Mouse (Mus musculus): Measurements from ENCODE around the gene Pip4k2b. TPM values are rescaled to one million over a fixed set of nuclear protein-coding genes. Genes with fewer than 3 reads are reported as not detected.

The Pip4k2b gene
- polyA plus RNA-seq, 1 experiment from 2014 or later, result 6.2 TPM

- Histone ChIP-seq H3K9me3 (ENCODE audit: control insufficient read depth, low read length) (no peaks in the 10 kb centered on the region), H3K36me3 (ENCODE audit: control insufficient read depth, insufficient read depth, low read length) (peaks cover 10% of the 10 kb centered on the region), H3K9ac (replicated peaks; ENCODE audit: low read depth, low read length) (no peak overlapping the region), H3K27me3 (ENCODE audit: control insufficient read depth, insufficient read depth, low read length) (no peaks in the 10 kb centered on the region), H3K4me2 (ENCODE audit: low read depth, low read length) (no peak overlapping the region), H3K27ac (ENCODE audit: low read depth, low read length) (no peak overlapping the region), H3K4me3 (ENCODE audit: low read depth, low read length) (no peak overlapping the region), H3K4me1 (ENCODE audit: control insufficient read depth, insufficient read depth, low read length) (peaks cover 46% of the 10 kb centered on the region)
- ATAC-seq (ENCODE audit: low read depth), result no peak
- WGBS, result 71% methylated on average over 8 of the region's 8 CpGs
Measured at GRCm38 (mm10) chr11:97696669-97697068, 47.8 kb downstream of the Pip4k2b start.

- 31% methylated on average over 9 of the region's 9 CpGs for WGBS
Measured at GRCm38 (mm10) chr11:97695712-97696401, 48.6 kb downstream of the Pip4k2b start.

GRCm38 (mm10) chr11:97694921-97695711 is 49.4 kb downstream of the Pip4k2b start:
- H3K27ac ChIP-seq (ENCODE audit: low read depth, low read length), result peak overlapping the region; percentile 62
- peak overlapping the region; percentile 21 for H3K4me2 ChIP-seq (ENCODE audit: low read depth, low read length)
- peaks cover 23% of the 10 kb centered on the region for H3K36me3 ChIP-seq (ENCODE audit: control insufficient read depth, insufficient read depth, low read length)
- H3K4me1 ChIP-seq (ENCODE audit: control insufficient read depth, insufficient read depth, low read length), result peaks cover 39% of the 10 kb centered on the region
- H3K9me3 ChIP-seq (ENCODE audit: control insufficient read depth, low read length), result no peaks in the 10 kb centered on the region
- no peak overlapping the region for H3K9ac ChIP-seq (replicated peaks; ENCODE audit: low read depth, low read length)
- H3K27me3 ChIP-seq (ENCODE audit: control insufficient read depth, insufficient read depth, low read length), result no peaks in the 10 kb centered on the region
- ATAC-seq (ENCODE audit: low read depth), result peak; percentile 7; the same call in 1 of the 2 replicates
- 53% methylated on average over 17 of the region's 17 CpGs for WGBS
- peak overlapping the region; percentile 4; the same call in 1 of the 2 replicates for H3K4me3 ChIP-seq (ENCODE audit: low read depth, low read length)

More at GRCm38 (mm10) chr11:97695712-97696401, 48.6 kb downstream of the Pip4k2b start:
- peaks cover 39% of the 10 kb centered on the region for H3K4me1 ChIP-seq (ENCODE audit: control insufficient read depth, insufficient read depth, low read length)
- H3K27me3 ChIP-seq (ENCODE audit: control insufficient read depth, insufficient read depth, low read length), result no peaks in the 10 kb centered on the region
- H3K27ac ChIP-seq (ENCODE audit: low read depth, low read length), result peak overlapping the region; percentile 56
- H3K9me3 ChIP-seq (ENCODE audit: control insufficient read depth, low read length), result no peaks in the 10 kb centered on the region
- H3K4me2 ChIP-seq (ENCODE audit: low read depth, low read length), result peak overlapping the region; percentile 21
- H3K9ac ChIP-seq (replicated peaks; ENCODE audit: low read depth, low read length), result no peak overlapping the region; the same call in 1 of the 2 replicates
- peaks cover 18% of the 10 kb centered on the region for H3K36me3 ChIP-seq (ENCODE audit: control insufficient read depth, insufficient read depth, low read length)
- no peak for ATAC-seq (ENCODE audit: low read depth)
- peak overlapping the region; percentile 4; the same call in 1 of the 2 replicates for H3K4me3 ChIP-seq (ENCODE audit: low read depth, low read length)

GRCm38 (mm10) chr11:97694435-97694834 is 50.1 kb downstream of the Pip4k2b start:
- no peak for ATAC-seq (ENCODE audit: low read depth)
- no peak overlapping the region for H3K9ac ChIP-seq (replicated peaks; ENCODE audit: low read depth, low read length)
- peak overlapping the region; percentile 62 for H3K27ac ChIP-seq (ENCODE audit: low read depth, low read length)
- H3K4me3 ChIP-seq (ENCODE audit: low read depth, low read length), result no peak overlapping the region
- no peaks in the 10 kb centered on the region for H3K9me3 ChIP-seq (ENCODE audit: control insufficient read depth, low read length)
- 72% methylated on average over 4 of the region's 4 CpGs for WGBS
- H3K27me3 ChIP-seq (ENCODE audit: control insufficient read depth, insufficient read depth, low read length), result no peaks in the 10 kb centered on the region
- peaks cover 30% of the 10 kb centered on the region for H3K36me3 ChIP-seq (ENCODE audit: control insufficient read depth, insufficient read depth, low read length)
- H3K4me1 ChIP-seq (ENCODE audit: control insufficient read depth, insufficient read depth, low read length), result peaks cover 39% of the 10 kb centered on the region
- H3K4me2 ChIP-seq (ENCODE audit: low read depth, low read length), result peak overlapping the region; percentile 21; the same call in 1 of the 2 replicates

- Histone ChIP-seq H3K9me3 (ENCODE audit: control insufficient read depth, low read length) (no peaks in the 10 kb centered on the region), H3K4me2 (ENCODE audit: low read depth, low read length) (no peak overlapping the region), H3K27ac (ENCODE audit: low read depth, low read length) (no peak overlapping the region), H3K4me3 (ENCODE audit: low read depth, low read length) (no peak overlapping the region), H3K4me1 (ENCODE audit: control insufficient read depth, insufficient read depth, low read length) (peaks cover 18% of the 10 kb centered on the region), H3K27me3 (ENCODE audit: control insufficient read depth, insufficient read depth, low read length) (no peaks in the 10 kb centered on the region), H3K36me3 (ENCODE audit: control insufficient read depth, insufficient read depth, low read length) (peaks cover 40% of the 10 kb centered on the region), H3K9ac (replicated peaks; ENCODE audit: low read depth, low read length) (no peak overlapping the region)
- ATAC-seq (ENCODE audit: low read depth), result no peak
- WGBS, result 27% methylated on average over 10 of the region's 10 CpGs
Measured at GRCm38 (mm10) chr11:97689861-97690260, 54.6 kb downstream of the Pip4k2b start.

GRCm38 (mm10) chr11:97687061-97687460 is 57.4 kb downstream of the Pip4k2b start:
- Histone ChIP-seq H3K27me3 (ENCODE audit: control insufficient read depth, insufficient read depth, low read length) (no peaks in the 10 kb centered on the region), H3K4me2 (ENCODE audit: low read depth, low read length) (no peak overlapping the region), H3K4me3 (ENCODE audit: low read depth, low read length) (no peak overlapping the region), H3K4me1 (ENCODE audit: control insufficient read depth, insufficient read depth, low read length) (peaks cover 10% of the 10 kb centered on the region; the same call in 1 of the 2 replicates), H3K27ac (ENCODE audit: low read depth, low read length) (no peak overlapping the region), H3K9ac (replicated peaks; ENCODE audit: low read depth, low read length) (no peak overlapping the region), H3K9me3 (ENCODE audit: control insufficient read depth, low read length) (no peaks in the 10 kb centered on the region), H3K36me3 (ENCODE audit: control insufficient read depth, insufficient read depth, low read length) (peaks cover 34% of the 10 kb centered on the region)
- 67% methylated on average over 3 of the region's 3 CpGs for WGBS
- ATAC-seq (ENCODE audit: low read depth), result no peak

- Histone ChIP-seq H3K36me3 (ENCODE audit: control insufficient read depth, insufficient read depth, low read length) (peaks cover 34% of the 10 kb centered on the region), H3K27me3 (ENCODE audit: control insufficient read depth, insufficient read depth, low read length) (no peaks in the 10 kb centered on the region), H3K9me3 (ENCODE audit: control insufficient read depth, low read length) (no peaks in the 10 kb centered on the region), H3K4me3 (ENCODE audit: low read depth, low read length) (peak overlapping the region; percentile 33; the same call in 1 of the 2 replicates), H3K9ac (replicated peaks; ENCODE audit: low read depth, low read length) (peak overlapping the region; percentile 60; the same call in 1 of the 2 replicates), H3K27ac (ENCODE audit: low read depth, low read length) (no peak overlapping the region), H3K4me1 (ENCODE audit: control insufficient read depth, insufficient read depth, low read length) (peaks cover 10% of the 10 kb centered on the region; the same call in 1 of the 2 replicates), H3K4me2 (ENCODE audit: low read depth, low read length) (peak overlapping the region; percentile 85)
- no peak for ATAC-seq (ENCODE audit: low read depth)
- 73% methylated on average over 11 of the region's 11 CpGs for WGBS
Measured at GRCm38 (mm10) chr11:97686322-97686908, 58.1 kb downstream of the Pip4k2b start.

GRCm38 (mm10) chr11:97685613-97686321 is 58.7 kb downstream of the Pip4k2b start, which contains the start of gene Cisd3:
Gene Cisd3, plus strand, starts transcription at chr11:97685826.
- 1% methylated on average over 42 of the region's 43 CpGs for WGBS
- H3K4me2 ChIP-seq (ENCODE audit: low read depth, low read length), result peak within 1 kb of the TSS; percentile 85
- no peaks in the 10 kb centered on the region for H3K27me3 ChIP-seq (ENCODE audit: control insufficient read depth, insufficient read depth, low read length)
- H3K9ac ChIP-seq (replicated peaks; ENCODE audit: low read depth, low read length), result peak within 1 kb of the TSS; percentile 60
- H3K36me3 ChIP-seq (ENCODE audit: control insufficient read depth, insufficient read depth, low read length), result peaks cover 33% of the 10 kb centered on the region; the same call in 1 of the 2 replicates
- 0 out of 2 replicates have a peak within 1 kb of the TSS, but pooled peaks have one; percentile 34 for H3K27ac ChIP-seq (ENCODE audit: low read depth, low read length)
- H3K9me3 ChIP-seq (ENCODE audit: control insufficient read depth, low read length), result no peaks in the 10 kb centered on the region
- ATAC-seq (ENCODE audit: low read depth), result peak; percentile 69
- H3K4me3 ChIP-seq (ENCODE audit: low read depth, low read length), result peak within 1 kb of the TSS; percentile 33
- peaks cover 10% of the 10 kb centered on the region; the same call in 1 of the 2 replicates for H3K4me1 ChIP-seq (ENCODE audit: control insufficient read depth, insufficient read depth, low read length)

All from neural tube, embryonic 14.5 days (tissue).